22 mouse cellular contexts compared by ENCODE assay signal in the genomic region with DNA sequence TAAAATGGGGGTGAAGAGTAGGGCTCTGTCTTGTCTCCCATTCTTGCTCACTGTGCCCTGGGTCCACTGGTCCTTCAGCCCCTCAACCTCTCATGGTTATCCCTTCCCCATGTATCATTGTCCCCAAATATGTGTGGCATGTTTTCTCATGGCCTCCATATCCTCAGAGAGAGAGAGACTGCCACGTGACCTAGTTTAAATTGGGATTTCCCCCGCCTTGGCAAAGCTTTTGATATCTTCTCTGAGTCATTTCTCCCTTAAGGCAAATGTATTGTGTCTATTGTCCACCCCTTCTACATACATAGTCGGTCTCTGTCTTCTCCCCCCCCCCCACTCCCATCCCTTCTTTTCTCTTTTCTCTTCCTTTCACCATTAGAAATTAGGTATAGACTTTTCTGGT. TPM values are rescaled to one million over a fixed set of nuclear protein-coding genes. Genes with fewer than 3 reads are reported as not detected.
DNase-seq lines count a peak whose midpoint lies in the region; ATAC-seq and TF ChIP-seq lines count a peak whose summit lies in the region.
"Had no signal": no experiment of that assay in that cellular context is flagged by ENCODE, and none has a peak within 500 bp of the region (broad histone marks: within the 10 kb centered on the region; RNA-seq: fewer than 3 reads in every experiment).

No protein-coding gene starts in this region.

- ATAC-seq in forebrain, embryonic 16.5 days, result no peak
- ATAC-seq in liver, embryonic 12.5 days, result no peak
- ATAC-seq: forebrain, embryonic 13.5 days; forebrain, embryonic 15.5 days had no signal

- no peaks in the 10 kb centered on the region for H3K79me3 ChIP-seq in C2C12 (ENCODE audit: low read depth)

- H3K9me3 ChIP-seq in forebrain, embryonic 16.5 days (ENCODE audit: control insufficient read depth, low read length), result no peaks in the 10 kb centered on the region
- no peaks in the 10 kb centered on the region for H3K9me3 ChIP-seq in liver, embryonic 12.5 days (replicated peaks)
- H3K9me3 ChIP-seq: embryonic facial prominence, embryonic 10.5 days; embryonic facial prominence, embryonic 12.5 days; forebrain, embryonic 13.5 days; forebrain, embryonic 15.5 days; G1E had no signal

- no peaks in the 10 kb centered on the region for H3K36me3 ChIP-seq in C2C12 (ENCODE audit: control insufficient read depth, insufficient read depth)
- H3K36me3 ChIP-seq in forebrain, embryonic 16.5 days (ENCODE audit: control insufficient read depth, insufficient read depth), result no peaks in the 10 kb centered on the region
- H3K36me3 ChIP-seq in liver, embryonic 12.5 days, result no peaks in the 10 kb centered on the region
- H3K36me3 ChIP-seq: embryonic facial prominence, embryonic 10.5 days; embryonic facial prominence, embryonic 12.5 days; forebrain, embryonic 15.5 days; G1E had no signal

- H3K27ac ChIP-seq in forebrain, embryonic 16.5 days (ENCODE audit: low read length), result no peak overlapping the region
- H3K27ac ChIP-seq in liver, embryonic 12.5 days, result no peak overlapping the region
- H3K27ac ChIP-seq: embryonic facial prominence, embryonic 10.5 days; embryonic facial prominence, embryonic 12.5 days; forebrain, embryonic 13.5 days; forebrain, embryonic 15.5 days had no signal

- H3K79me2 ChIP-seq in C2C12 (ENCODE audit: control insufficient read depth, insufficient read depth), result no peaks in the 10 kb centered on the region

- H3ac ChIP-seq in C2C12 (ENCODE audit: control insufficient read depth, insufficient read length, low read depth), result no peak overlapping the region

- peaks cover 19% of the 10 kb centered on the region for H3K27me3 ChIP-seq in C2C12 (ENCODE audit: control insufficient read depth, insufficient read depth, insufficient read length)
- no peaks in the 10 kb centered on the region for H3K27me3 ChIP-seq in forebrain, embryonic 16.5 days (replicated peaks; ENCODE audit: control insufficient read depth, insufficient read depth, low read length)
- H3K27me3 ChIP-seq in liver, embryonic 12.5 days (replicated peaks), result no peaks in the 10 kb centered on the region
- H3K27me3 ChIP-seq: embryonic facial prominence, embryonic 12.5 days; forebrain, embryonic 13.5 days; forebrain, embryonic 15.5 days had no signal

- no peak overlapping the region for H3K4me2 ChIP-seq in forebrain, embryonic 16.5 days (ENCODE audit: low read length)
- H3K4me2 ChIP-seq in liver, embryonic 12.5 days, result no peak overlapping the region
- H3K4me2 ChIP-seq: embryonic facial prominence, embryonic 12.5 days; forebrain, embryonic 13.5 days; forebrain, embryonic 15.5 days had no signal

- no peaks in the 10 kb centered on the region for H3K4me1 ChIP-seq in forebrain, embryonic 16.5 days (replicated peaks; ENCODE audit: control insufficient read depth, insufficient read depth, low read length)
- no peaks in the 10 kb centered on the region for H3K4me1 ChIP-seq in liver, embryonic 12.5 days
- H3K4me1 ChIP-seq: embryonic facial prominence, embryonic 10.5 days; embryonic facial prominence, embryonic 12.5 days; forebrain, embryonic 13.5 days had no signal

- DNase-seq in heart, adult 11 months, result peak; percentile 48
- no peak for DNase-seq in heart, adult 9 months (ENCODE audit: low spot score in 2 of 2)
- peak; percentile 77 for DNase-seq in Muller cell, postnatal 12 days (ENCODE audit: inconsistent ontology term)
- no peak for DNase-seq in layer of hippocampus, adult 8-10 months (ENCODE audit: low spot score in 2 of 2)
- DNase-seq: adrenal gland, adult 2 months; adrenal gland, postnatal 10 days; adrenal gland, postnatal 25 days; B cell, adult 2 months; cerebellum, adult 11-12 months; cerebellum, adult 2 months; cerebellum, adult 9-10 months; cerebellum, postnatal 10 days; cerebellum, postnatal 25 days had no signal

- 59% methylated on average over 3 of the region's 3 CpGs for WGBS in forebrain, embryonic 16.5 days
- WGBS in liver, embryonic 12.5 days (ENCODE audit: insufficient replicate concordance), result 49% methylated on average over 3 of the region's 3 CpGs

- no peak overlapping the region for H3K4me3 ChIP-seq in C2C12 (ENCODE audit: insufficient read depth, poor library complexity, severe bottlenecking)
- H3K4me3 ChIP-seq in forebrain, embryonic 16.5 days (replicated peaks; ENCODE audit: low read length), result no peak overlapping the region
- H3K4me3 ChIP-seq in liver, embryonic 12.5 days, result no peak overlapping the region
- H3K4me3 ChIP-seq: embryonic facial prominence, embryonic 10.5 days; embryonic facial prominence, embryonic 12.5 days; forebrain, embryonic 13.5 days; forebrain, embryonic 15.5 days had no signal

- TF ChIP-seq CTCF in C2C12 (IDR thresholded peaks at IDR 0.05; ENCODE audit: control insufficient read depth, insufficient read depth, insufficient read length), result no peak

- no peak overlapping the region for H3K9ac ChIP-seq in forebrain, embryonic 16.5 days (replicated peaks; ENCODE audit: low read depth, low read length)
- no peak overlapping the region for H3K9ac ChIP-seq in liver, embryonic 12.5 days
- H3K9ac ChIP-seq: embryonic facial prominence, embryonic 12.5 days; forebrain, embryonic 13.5 days; forebrain, embryonic 15.5 days had no signal

TF ChIP-seq in C2C12, 6 proteins besides CTCF, POLR2A, EP300 and RAD21:
- no peak for TF ChIP-seq MYOD1 (IDR thresholded peaks at IDR 0.05; ENCODE audit: control insufficient read depth, insufficient read length, low read depth)
- TF ChIP-seq FOSL1 (IDR thresholded peaks at IDR 0.05; ENCODE audit: insufficient read depth, low read length, poor library complexity, severe bottlenecking), result no peak
- no peak for TF ChIP-seq CEBPB (IDR thresholded peaks at IDR 0.05; ENCODE audit: low read depth)
- TF ChIP-seq MYOG (IDR thresholded peaks at IDR 0.05; ENCODE audit: control insufficient read depth, extremely low read depth, insufficient read length), result no peak
- no peak for TF ChIP-seq MAX (IDR thresholded peaks at IDR 0.05)
- peak; percentile 69 for TF ChIP-seq USF1 (IDR thresholded peaks at IDR 0.05; ENCODE audit: low read depth)

RNA-seq across cellular contexts. Expression of a gene that starts 30.6 kb away (rescaled TPM):
- not detected for polyA plus RNA-seq in C2C12 (2012; fragmentation: generic; extraction: Trizol)
- under 1 TPM; 0.27 to 0.60 (median 0.41) TPM for total RNA-seq in layer of hippocampus, adult 8-10 months (2022)
- polyA plus RNA-seq in forebrain, embryonic 16.5 days (2015; fragmentation: Nextera tagmentation; extraction: Ambion mirVana), result 0.15 and 0.20 TPM in 2 replicates
- polyA plus RNA-seq in liver, embryonic 12.5 days (2016; fragmentation: Nextera tagmentation; extraction: Ambion mirVana), result 0.05 TPM in 1 of 2 replicates, not detected in the other
- total RNA-seq: adrenal gland, adult 2 months had no signal
- polyA plus RNA-seq: adrenal gland, adult 2 months; G1E had no signal

RNA-seq across cellular contexts. Expression of a gene that starts 59.4 kb away (rescaled TPM):
- not detected for polyA plus RNA-seq in C2C12 (2012; fragmentation: generic; extraction: Trizol)
- not detected for total RNA-seq in layer of hippocampus, adult 8-10 months (2022)
- 0.29 and 0.61 TPM in 2 replicates for polyA plus RNA-seq in forebrain, embryonic 16.5 days (2015; fragmentation: Nextera tagmentation; extraction: Ambion mirVana)
- polyA plus RNA-seq in liver, embryonic 12.5 days (2016; fragmentation: Nextera tagmentation; extraction: Ambion mirVana), result not detected in 2 replicates
- total RNA-seq: adrenal gland, adult 2 months; adrenal gland, postnatal 10 days; adrenal gland, postnatal 25 days; G1E had no signal
- polyA plus RNA-seq: embryonic facial prominence, embryonic 12.5 days; embryonic facial prominence, embryonic 14.5 days; G1E had no signal

Comparison
In these comparisons a context has a peak if more than half of its experiments do, and no peak if none do; other contexts are left out.
1. DNase-seq: peak in heart, adult 11 months (single experiment) and Muller cell, postnatal 12 days (single experiment); none in heart, adult 9 months (0 of 2) and layer of hippocampus, adult 8-10 months (0 of 2).